In genomic region chr10:68249355-68249782, GRCm38 (mm10) we compare ENCODE assay signal across 9 mouse cellular contexts. TPM values are rescaled to one million over a fixed set of nuclear protein-coding genes. Genes with fewer than 3 reads are reported as not detected.
DNase-seq lines count a peak whose midpoint lies in the region; ATAC-seq and TF ChIP-seq lines count a peak whose summit lies in the region.
"Had no signal": no experiment of that assay in that cellular context is flagged by ENCODE, and none has a peak within 500 bp of the region (broad histone marks: within the 10 kb centered on the region; RNA-seq: fewer than 3 reads in every experiment).

No protein-coding gene starts in this region.

- 0 out of 2 replicates have a peak, but pooled peaks have one; percentile 43 for TF ChIP-seq EP300 in ES-Bruce4 (IDR thresholded peaks at IDR 0.05; ENCODE audit: insufficient read depth, low read depth, low read length)

- H3K27me3 ChIP-seq in ES-Bruce4 (ENCODE audit: control insufficient read depth, insufficient read depth, low read length, poor library complexity, severe bottlenecking), result no peaks in the 10 kb centered on the region
- H3K27me3 ChIP-seq: limb, embryonic 13.5 days had no signal

- peaks cover 1% of the 10 kb centered on the region for H3K4me1 ChIP-seq in ES-Bruce4 (ENCODE audit: control insufficient read depth, insufficient read depth, low read length)
- H3K4me1 ChIP-seq in embryonic fibroblast, embryonic 13.5 days (ENCODE audit: control insufficient read depth, insufficient read depth, low read length), result peaks cover 20% of the 10 kb centered on the region

- no peak for TF ChIP-seq CTCF in layer of hippocampus, adult 2 months (conservative IDR thresholded peaks at IDR 0.05)
- no peak for TF ChIP-seq CTCF in ES-Bruce4 (IDR thresholded peaks at IDR 0.05; ENCODE audit: low read depth, low read length)
- no peak for TF ChIP-seq CTCF in embryonic fibroblast, embryonic 13.5 days (IDR thresholded peaks at IDR 0.05; ENCODE audit: borderline replicate concordance, insufficient read depth, low read length)

- H3K9ac ChIP-seq in ES-Bruce4 (ENCODE audit: low read depth, poor library complexity, severe bottlenecking), result no peak overlapping the region
- H3K9ac ChIP-seq: limb, embryonic 13.5 days had no signal

- no peak for ATAC-seq in frontal cortex, adult (ENCODE audit: low TSS enrichment)

- H3K36me3 ChIP-seq in ES-Bruce4 (ENCODE audit: control insufficient read depth, insufficient read depth, low read length, poor library complexity, severe bottlenecking), result no peaks in the 10 kb centered on the region

- TF ChIP-seq POLR2A in ES-Bruce4 (IDR thresholded peaks at IDR 0.05; ENCODE audit: insufficient read depth, low read length), result no peak
- TF ChIP-seq POLR2A in embryonic fibroblast, embryonic 13.5 days (IDR thresholded peaks at IDR 0.05; ENCODE audit: low read depth, low read length), result no peak

- H3K9me3 ChIP-seq in ES-Bruce4 (replicated peaks; ENCODE audit: control insufficient read depth, insufficient read depth, low read length, poor library complexity, severe bottlenecking), result no peaks in the 10 kb centered on the region
- H3K9me3 ChIP-seq: limb, embryonic 13.5 days had no signal

- DNase-seq in layer of hippocampus, adult 2 months (ENCODE audit: low spot score in 2 of 2), result no peak
- no peak for DNase-seq in layer of hippocampus, adult 18-20 months (ENCODE audit: low spot score in 2 of 2)
- peak; percentile 29 to 40 for DNase-seq in lung, postnatal 4 days
- no peak for DNase-seq in neural tube, embryonic 10.5 days (ENCODE audit: extremely low spot score, low spot score)
- DNase-seq in left cerebral cortex, adult 9 months (ENCODE audit: low spot score in 2 of 2), result no peak

- peak overlapping the region; percentile 67; the same call in 1 of the 2 replicates for H3K27ac ChIP-seq in layer of hippocampus, adult 2 months
- no peak overlapping the region for H3K27ac ChIP-seq in ES-Bruce4 (ENCODE audit: insufficient read depth, low read length)
- H3K27ac ChIP-seq in embryonic fibroblast, embryonic 13.5 days (ENCODE audit: insufficient read depth, low read length), result peak overlapping the region; percentile 99
- H3K27ac ChIP-seq: limb, embryonic 13.5 days had no signal

- no peak overlapping the region for H3K4me3 ChIP-seq in layer of hippocampus, adult 2 months
- no peak overlapping the region for H3K4me3 ChIP-seq in ES-Bruce4 (ENCODE audit: low read depth, low read length)
- H3K4me3 ChIP-seq in embryonic fibroblast, embryonic 13.5 days (ENCODE audit: insufficient read depth, low read length), result no peak overlapping the region
- H3K4me3 ChIP-seq: limb, embryonic 13.5 days had no signal

RNA-seq across cellular contexts. Expression of gene Arid5b, which starts 29.2 kb away (rescaled TPM):
- 10 to 100 TPM; 25.5 to 27.2 TPM for total RNA-seq in layer of hippocampus, adult 2 months (2021)
- total RNA-seq in layer of hippocampus, adult 18-20 months (2021), result 10 to 100 TPM; 26.9 to 33.5 TPM
- 47.9 and 48.3 TPM in 2 replicates for polyA plus RNA-seq in ES-Bruce4 (2011; ENCODE audit: insufficient read depth, insufficient read length, low read depth, missing spikeins)
- polyA plus RNA-seq in embryonic fibroblast, embryonic 13.5 days (2011; ENCODE audit: insufficient read length, low read depth, missing spikeins), result 80.2 and 101 TPM in 2 replicates

Comparison
In these comparisons a context has a peak if more than half of its experiments do, and no peak if none do; other contexts are left out.
1. DNase-seq: peak in lung, postnatal 4 days (2 of 2); none in layer of hippocampus, adult 2 months (0 of 2), layer of hippocampus, adult 18-20 months (0 of 2), neural tube, embryonic 10.5 days (single experiment) and left cerebral cortex, adult 9 months (0 of 2).